Mouse (Mus musculus) ZHBTc4 (cell line): ENCODE results near the gene Pigv.

Source experiments
- DNase-seq: peaks from one replicate; pipeline ENCODE4 v3.0.0-alpha.2; 2011; ENCODE audit warnings: low read depth, low spot score

Pigv gene

DNA sequence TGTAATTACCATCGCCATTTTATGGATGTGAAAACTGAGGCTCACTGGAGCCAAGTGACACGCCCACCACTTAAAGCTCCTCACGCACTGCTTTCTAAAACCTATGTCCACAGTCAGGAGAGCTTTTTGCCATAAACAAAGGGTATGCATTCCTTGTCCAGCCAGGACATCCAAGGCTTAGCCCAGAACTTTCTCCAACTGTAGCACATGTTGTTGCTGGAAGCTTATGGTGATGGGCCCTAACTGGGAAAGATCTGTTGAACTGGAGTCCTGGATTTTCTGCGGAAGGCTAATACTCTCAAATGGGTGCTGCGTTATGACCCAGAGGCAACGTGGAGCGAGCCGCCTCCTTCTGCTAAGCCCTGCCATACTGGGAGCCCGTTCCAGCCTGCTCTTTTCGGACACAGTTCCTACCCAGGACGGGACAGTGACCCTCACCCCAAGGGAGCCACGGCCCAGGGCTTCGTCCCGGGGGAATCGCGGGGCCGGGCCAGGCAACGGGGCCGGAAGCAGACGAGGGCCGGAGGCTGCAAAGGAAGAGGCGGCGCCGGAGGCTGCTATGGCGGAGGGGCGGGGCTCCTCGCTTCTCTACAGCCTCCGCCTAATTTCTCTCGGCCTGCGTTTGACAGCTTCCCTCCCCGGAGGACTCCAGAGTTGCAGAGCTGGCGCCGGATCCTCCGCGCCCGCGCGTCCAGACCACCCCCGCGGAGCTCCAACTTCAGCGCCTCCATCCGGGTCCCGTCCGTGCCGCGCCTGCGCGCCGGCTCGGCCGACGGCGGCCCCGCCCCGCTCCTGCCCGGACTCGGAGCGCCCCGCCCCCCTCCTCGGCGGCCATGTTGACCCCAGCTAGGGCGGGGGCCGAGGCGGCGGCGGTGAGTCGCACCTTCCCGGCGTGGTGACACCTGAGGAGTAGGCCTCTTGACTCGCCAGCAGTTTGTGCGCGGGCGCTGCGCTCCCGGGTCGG lies at the start of gene Pigv:
TSS of gene Pigv (minus strand) at position 767 of the 964 bp plus-strand sequence.
- peak; percentile 94 for DNase-seq

DNA sequence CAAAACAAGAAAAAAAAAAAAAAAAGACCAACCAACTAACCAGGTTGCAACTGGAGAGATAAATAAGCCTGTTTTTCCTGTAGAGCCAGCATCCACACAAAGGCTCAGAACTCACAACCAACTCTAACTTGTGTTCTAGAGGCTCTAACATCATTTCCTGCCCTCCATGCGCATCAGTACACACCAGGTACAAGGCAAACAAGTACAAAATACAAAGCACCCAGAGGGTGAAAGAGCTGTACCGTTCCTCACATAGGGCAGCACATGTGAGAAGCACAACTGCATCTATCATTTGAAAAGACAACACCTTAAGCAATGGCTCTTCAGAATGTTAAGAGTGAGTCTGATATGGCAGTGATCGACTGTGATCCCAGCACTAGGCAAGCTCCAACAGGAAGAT lies 47.3 kb upstream of the Pigv start:
- DNase-seq: no peak

DNA sequence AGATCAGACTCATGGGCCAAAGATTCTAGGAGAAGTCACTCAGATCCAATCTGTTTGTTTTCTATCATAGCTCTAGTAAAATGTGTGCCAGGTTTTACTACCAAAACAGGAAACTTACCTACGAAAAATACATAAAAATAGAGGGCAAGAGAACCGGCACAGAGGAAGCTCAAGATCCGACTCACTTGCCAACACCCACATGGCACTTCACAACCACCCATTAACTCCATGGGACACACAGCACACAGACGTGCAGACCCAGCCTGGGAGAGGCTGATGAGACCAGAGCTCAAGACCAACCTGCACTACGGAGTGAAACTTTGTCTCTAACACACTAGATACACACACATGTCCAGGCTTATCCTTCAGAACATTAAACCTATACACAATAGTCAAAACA lies 40.3 kb upstream of the Pigv start:
- DNase-seq: no peak

DNA sequence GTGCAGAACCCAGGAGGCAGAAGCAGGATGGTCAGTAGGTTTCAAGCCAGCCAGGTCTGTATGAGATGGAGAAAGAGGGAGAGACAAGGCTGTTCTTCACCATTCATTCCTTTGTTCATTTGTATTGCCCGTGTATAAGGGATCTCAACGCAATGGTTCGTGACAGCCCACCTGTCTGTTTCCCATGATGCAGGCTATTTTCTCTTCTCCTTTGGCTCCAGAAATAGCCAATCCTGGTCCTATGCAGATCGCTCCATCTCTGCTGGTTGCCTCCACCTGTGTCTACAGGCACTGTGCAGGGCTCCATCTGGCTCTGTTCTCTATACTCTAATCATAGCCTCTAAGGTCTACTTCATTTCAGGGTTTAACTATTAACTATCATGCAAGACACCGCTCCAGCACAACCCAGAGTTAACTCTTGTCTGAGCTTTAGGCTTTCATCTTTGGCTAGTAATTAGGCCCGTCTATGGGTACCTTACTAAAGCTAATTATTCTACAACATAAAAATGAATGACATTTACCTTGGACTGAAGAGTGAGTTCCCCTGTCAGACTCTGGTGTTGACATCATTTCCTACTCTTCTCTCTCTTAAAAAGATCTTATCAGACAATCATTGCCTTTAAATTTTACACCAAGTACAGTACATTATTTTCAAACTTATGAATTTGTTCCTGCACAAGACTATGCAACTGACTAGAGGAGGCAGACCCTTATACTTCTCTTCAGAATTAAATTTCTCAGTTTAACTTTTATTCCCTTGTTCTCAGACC lies 39.0 kb upstream of the Pigv start:
- no peak for DNase-seq

DNA sequence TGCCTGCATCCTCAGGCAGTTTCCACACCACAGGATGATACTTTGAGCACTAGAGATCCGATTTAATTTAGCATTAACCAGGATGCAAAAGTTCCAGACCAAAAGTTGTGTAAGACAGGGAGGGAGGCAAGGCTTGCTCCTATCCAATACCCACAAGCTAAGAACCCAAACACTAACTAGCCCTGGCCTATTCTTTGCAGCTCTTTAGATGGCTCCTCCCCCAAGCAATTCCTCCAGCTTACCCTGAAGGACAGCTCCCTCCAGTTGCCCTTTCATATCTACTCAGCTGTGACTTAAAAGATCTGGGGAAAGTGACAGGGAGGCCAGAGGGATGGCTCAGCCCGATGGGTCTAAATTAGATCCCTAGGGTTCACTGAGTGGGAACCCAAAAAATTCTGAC lies 36.9 kb upstream of the Pigv start:
- DNase-seq: no peak

DNA sequence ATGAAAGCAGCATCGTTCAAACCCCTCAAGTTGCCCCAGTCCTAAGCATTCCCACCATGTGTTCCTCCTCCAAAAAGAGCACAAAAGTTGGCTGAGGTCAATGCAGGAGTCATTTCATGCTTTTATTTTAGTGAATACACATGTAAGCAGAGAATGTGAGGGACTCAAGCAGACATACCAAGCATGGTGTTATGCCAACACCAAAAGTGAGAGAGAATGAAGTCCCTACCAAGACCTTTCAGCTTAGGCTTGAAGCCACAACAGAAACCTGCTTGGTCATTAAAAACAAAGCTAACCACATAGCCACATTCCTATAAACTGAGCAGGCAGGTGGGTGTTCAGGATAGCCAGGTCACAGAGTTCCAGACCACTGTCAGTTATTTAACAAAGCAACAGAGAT lies 35.0 kb upstream of the Pigv start:
- DNase-seq: no peak

DNA sequence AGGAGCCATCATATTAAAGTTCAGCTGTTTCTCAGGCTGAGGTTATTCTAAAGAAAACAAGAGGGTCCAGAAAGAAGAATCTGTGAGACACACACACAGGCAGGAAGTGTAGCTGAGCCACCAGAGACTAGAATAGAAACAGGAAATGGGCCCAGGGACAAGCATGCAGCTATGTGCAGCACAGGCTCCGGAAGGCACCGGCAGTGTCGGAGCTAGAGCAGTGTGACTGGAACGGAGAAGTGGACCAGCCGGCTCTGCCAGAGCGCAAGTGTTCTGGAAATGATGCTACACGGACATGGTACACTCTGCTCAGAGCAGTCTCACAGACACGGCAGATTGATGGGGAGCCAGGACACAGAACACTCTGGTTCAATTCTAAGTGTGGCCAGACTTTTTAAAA lies 34.5 kb upstream of the Pigv start:
- DNase-seq: peak; percentile 52

DNA sequence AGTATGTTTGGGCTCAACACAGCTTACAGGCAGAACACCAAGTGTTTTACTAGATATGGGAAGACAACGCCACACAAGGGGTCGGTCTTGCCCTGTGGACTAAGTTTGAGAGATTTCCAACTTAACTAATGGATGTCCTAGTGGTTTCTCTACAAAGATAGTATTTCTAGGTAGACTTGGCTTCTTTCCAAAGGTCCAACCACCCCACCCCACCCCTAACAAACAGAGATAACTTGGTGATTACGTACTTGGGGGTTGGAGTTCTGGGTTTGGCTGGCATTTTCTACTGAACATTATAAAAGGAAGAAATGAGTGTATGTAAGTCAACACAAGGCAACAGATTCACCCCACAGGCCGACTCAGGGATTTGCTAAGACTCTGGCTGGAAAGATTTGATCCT lies 32.6 kb upstream of the Pigv start:
- DNase-seq: no peak

DNA sequence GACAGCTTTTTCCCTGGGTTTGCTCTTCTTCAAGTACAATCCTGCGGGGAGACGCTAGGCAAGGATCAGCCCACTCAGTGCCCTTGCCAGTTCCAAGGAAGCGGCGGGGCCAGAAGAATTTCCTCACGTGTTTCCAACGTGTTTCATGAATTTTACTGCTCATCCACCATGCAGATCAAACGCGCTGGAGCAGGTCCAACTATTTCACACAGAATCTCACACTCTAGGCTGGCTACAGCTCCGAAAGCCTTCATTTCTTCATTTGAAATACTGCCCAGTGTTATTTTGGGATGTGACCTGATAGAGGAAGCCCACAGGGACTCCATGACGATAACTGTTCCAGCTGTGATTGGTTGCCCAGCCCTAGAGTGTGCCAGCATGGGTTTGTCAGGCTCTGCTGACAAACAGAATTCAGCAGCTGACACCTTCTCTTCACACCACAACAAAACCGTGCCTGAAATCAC lies 28.5 kb upstream of the Pigv start:
- DNase-seq: no peak

DNA sequence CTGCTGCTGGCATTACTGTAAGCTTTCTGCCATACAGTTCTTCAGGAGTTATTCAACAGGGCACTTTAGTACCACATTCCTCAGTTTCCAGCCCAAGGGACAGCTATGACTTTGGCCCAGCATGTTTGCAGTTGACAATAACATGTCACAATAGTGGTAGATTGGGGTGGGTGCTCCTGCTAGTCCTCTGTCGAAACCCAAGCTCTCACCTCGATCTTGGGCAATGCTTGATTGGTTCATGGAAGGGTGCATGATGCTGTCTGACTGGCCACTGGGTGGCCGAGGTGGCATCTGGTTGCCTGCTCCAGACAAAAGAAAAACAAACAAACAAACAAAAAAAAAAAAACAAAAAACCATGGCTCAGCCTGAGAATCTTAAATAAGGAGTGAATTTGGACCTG lies 22.9 kb upstream of the Pigv start:
- no peak for DNase-seq

DNA sequence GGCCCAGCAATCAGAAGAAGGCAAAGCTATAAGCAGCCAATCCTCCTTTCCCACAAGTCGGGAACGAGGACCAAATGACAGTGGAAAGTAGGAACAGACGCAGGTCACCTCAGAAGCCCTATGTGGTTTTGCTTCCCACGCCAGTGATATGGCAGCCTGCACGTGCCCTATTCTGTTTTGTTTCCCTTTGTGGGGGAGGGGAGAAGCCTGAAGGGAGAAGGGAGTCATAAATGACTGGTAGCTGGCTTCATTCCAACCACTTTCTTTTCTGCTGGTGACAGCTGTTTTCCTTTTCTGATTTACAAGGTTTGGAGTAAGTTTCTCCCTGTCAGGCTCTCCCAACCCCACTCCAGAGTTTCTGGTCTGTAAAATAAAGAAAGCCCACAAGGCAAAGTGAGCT lies 17.8 kb upstream of the Pigv start:
- DNase-seq: no peak

DNA sequence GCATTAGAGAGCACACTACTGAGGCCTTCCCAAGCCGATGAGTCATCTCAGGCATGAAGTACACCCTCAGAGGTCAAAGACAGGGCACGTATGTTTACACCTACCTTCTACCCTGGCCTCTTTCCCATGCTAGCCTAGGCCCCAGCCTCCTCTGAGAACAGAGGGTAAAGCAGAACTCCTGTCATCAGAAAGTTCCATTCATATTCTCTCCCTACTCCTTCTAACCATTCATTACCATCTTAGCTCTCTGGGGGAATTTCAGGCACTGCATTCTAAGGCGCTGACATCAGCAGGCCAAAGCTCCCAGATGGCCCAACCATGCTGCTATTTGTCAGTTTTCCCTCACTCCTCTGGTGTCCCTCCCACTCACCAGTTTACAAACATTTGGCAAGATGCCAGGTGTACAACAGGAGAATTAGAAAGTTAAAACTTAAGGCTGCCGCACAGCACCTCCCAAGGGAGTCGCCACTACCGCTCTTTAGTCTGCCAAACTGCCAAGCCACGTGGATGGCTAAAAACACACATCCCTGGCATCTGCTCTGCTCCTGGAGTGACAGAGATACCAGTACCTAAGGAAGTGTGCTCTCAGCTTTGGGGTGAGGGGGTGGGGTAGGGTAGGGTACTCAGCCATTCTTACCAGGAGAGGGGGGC lies 16.1 kb upstream of the Pigv start:
- no peak for DNase-seq

DNA sequence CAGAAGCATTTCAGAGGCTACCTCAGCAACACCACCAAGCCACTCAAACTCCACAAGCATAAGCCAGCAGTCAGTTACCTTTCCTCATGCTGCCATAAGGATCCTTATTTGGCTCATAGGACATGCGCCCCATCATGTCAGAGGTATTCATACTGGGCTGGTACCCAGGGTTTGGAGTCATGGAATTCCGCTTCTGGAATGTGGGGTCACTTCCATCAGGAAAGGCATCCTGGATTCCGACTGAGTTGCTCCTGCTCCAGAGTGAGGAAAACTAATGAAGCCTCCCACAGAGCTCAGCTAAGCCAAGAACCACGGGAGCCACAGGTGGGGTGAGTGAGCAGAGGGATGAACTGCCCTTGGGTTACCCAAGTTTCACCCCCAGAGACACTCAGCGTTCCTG lies 14.7 kb upstream of the Pigv start:
- no peak for DNase-seq

DNA sequence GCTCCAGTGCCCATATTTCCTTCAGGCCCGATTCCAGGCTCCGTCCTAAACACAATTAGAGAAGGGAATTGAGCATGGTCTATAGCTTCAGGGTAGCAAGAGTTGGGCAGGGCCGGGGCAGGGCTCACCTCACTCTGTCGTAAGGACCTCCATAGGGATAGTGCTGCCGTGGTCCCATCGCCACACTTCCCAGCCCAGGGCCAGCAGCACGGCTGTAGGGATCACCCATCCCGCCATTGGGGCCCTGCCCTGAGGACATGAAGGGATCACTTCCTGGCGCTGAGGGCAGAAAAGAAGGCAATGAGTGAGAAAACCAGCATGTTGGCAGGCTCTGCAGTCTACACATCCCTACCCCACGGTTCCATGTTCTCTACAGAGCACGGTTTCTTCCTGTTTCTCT lies 14.1 kb upstream of the Pigv start:
- DNase-seq: no peak

DNA sequence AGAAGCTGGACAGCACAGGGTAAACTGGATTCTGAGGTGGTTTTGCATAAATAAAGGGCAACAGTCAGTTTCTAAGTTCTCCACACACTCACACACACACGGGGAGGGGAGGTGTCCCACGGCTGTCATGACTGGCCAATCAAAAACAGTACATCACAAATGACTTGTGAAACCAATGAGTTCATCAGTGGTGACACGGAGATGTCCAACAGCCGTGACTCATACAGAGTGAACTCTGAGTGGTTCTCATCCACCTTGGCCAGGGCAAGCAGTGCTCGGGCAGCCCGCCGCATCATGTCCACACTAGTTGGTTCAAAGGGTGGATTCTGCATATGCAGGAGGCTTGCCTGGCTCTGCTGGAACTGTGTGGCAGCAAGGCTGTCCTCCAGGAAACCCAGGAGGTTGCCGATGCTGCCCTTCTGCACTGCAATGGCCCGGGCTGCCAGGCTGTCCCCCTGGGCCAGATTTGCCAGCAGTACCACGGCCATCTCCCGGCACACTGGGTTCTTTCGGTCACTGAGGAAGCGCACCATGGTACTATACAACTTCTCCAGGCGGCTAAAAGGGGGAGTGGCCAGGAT lies 7.8 kb upstream of the Pigv start:
- DNase-seq: no peak

DNA sequence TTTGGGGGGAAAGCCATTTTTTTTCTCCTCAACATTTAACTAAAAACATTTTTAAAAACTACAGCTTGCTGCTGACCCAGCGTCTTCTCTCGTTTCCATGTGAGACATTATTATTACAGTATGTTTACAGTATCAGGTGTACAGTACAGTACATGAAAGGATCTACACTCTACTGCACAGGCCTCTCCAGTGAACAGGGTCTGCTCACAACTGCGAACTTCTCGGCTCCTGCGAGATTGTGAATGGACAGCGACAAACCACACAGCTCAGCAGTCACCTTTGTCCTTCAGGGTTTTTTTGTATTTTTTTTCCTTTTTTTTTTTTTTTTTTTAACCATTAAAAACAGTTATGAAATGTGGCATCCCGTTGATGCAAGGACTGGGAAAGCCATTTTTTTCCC lies 7.2 kb upstream of the Pigv start:
- DNase-seq: no peak

DNA sequence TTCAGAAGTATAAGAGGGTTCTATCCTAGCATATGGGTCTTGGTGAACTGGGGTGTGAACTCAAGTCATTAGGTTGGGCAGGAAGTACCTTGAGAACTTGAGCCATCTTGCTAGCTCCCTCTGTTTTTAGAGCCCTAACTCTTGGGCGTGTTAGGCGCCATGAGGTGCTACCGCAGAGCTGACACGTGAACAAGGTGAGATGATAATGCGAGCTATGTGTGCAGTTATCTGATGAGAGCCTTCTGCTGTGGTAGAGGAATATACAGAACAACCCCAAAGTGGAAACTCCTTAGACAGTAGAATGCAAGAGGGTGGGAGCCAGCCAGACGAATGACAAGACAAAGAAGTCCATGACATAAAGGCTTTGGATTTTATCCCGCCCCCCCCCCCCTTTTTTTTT lies 4.8 kb upstream of the Pigv start:
- DNase-seq: no peak

DNA sequence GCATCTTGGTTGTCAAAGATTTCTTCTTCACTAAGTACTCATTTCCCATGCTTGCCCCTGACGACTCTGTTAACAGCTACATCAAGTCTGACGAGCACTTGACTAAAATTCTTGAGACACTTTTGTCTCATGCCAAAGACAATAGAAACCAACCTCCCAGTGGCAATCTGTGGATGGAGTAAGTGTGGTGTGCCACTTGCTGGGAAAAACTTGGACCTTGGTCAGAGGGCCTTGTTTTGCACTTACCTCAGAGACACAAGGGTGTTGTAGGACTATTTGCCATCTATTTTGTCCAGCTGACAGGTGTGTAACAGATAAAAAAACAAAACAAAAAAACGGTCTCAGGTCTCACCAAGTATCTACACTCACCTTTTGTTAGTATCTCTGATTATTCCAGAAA lies 3.7 kb upstream of the Pigv start:
- DNase-seq: no peak

DNA sequence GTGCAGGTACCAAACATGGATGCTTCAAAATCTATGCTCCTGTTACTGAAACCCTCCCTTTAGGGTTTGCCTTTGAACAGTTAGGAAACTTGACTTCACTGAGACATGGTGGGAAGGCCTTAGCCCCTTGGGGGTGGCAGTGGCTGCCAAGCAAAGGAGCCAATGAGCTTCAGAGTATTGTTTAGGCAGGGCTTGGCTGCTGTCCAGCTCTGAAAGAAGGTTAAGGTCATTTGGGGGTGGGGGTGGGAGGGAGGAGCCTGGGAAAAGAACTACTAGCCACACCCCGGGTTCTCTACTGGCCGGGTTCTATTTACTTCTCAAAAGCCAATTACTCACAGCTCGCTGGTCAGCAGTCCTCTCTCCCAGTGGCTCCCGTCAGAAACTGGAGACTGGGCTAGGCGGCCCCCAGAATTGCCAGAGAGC lies 3.2 kb upstream of the Pigv start:
- peak; percentile 97 for DNase-seq

DNA sequence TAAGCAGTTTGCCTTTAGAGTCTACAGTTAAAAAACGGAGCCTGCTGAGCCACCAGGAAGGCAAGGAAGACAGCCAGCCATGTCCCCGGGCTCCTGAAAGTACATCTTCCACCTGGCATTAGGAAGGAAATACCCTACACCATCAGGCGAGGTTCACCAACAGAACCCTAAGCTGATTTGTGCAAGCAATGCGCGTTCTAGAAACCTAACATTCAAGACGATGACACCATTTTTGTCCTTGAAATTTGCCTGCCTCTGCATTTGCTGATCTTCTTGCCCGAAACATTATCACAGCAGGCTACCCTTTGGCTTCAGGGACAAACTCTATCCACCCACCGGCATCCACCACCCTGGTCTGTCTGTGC lies 1.9 kb upstream of the Pigv start:
- DNase-seq: no peak

DNA sequence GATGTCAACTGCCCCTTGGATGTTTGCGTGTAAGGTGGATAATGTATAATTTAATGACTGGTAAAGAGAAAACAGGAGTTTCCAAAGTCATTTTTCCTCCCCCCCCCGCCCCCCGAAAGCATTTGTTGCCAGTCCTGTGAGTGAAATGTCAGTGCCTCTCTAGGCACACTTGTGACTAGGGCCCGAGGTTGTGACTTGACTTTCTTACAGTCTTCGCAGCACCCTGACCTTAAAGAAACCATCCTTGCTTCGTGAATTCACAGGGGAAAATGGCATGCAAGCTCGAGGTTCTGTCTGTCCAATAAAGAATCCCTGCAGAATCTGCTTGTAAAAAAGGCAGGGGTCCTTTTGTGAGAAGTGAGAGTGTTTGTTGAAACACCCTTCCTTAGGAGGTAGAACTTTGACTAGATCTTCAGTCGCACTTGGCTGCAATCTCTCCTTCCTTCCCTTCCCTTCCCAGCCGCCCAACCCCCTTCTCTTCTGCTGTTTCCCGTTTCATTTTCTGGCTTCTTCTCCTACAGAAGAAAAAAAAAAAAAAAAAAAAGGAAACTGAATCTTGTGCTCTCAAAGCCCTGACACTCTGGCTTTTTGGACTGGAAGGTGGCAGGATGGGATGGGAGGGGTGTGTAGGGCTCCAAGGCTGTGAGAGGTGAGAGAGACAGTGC lies 1.4 kb upstream of the Pigv start:
- no peak for DNase-seq
